ENCODE assay signal across 8 mouse cellular contexts in the genomic region with DNA sequence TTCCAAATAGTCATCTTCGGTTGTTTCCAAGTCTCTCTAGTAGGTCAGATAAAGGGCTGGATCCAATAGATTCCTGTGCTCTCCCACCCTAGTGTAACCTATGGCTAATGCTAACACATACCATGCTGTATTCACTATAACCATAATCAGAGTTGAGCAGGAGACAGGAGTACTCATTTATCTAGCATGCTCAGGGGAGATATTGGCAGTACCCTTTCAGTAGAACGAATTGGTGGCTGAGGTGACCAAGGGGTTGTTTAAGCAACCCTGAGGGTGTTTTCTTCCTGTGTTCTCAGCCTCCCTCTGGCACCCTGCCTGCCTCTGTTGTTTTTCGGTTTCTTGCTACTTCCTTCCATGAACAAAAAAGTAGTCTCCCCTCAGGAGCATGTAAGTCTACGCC. TPM values are rescaled to one million over a fixed set of nuclear protein-coding genes. Genes with fewer than 3 reads are reported as not detected.
DNase-seq lines count a peak whose midpoint lies in the region; ATAC-seq and TF ChIP-seq lines count a peak whose summit lies in the region.
"Had no signal": no experiment of that assay in that cellular context is flagged by ENCODE, and none has a peak within 500 bp of the region (broad histone marks: within the 10 kb centered on the region; RNA-seq: fewer than 3 reads in every experiment).

No protein-coding gene starts in this region.

- H3K9ac ChIP-seq in liver, embryonic 14.5 days (replicated peaks) = peak overlapping the region; percentile 77

- peak overlapping the region; percentile 56 to 57 for H3K4me3 ChIP-seq in liver, embryonic 14.5 days (ENCODE audit: insufficient read depth in 1 of 2, low read depth in 2 of 2, low read length in 2 of 2)
- H3K4me3 ChIP-seq: heart, embryonic 10.5 days had no signal

- H3K4me1 ChIP-seq in liver, embryonic 14.5 days (replicated peaks; ENCODE audit: control insufficient read depth in 2 of 2, insufficient read depth in 2 of 2, low read length in 1 of 2) = peaks cover 34 to 35% of the 10 kb centered on the region in 2 experiments

- peaks cover 29% of the 10 kb centered on the region for H3K36me3 ChIP-seq in liver, embryonic 14.5 days (replicated peaks; ENCODE audit: control insufficient read depth, insufficient read depth, low read depth)
- H3K36me3 ChIP-seq: heart, embryonic 10.5 days had no signal

- WGBS in liver, embryonic 14.5 days (ENCODE audit: insufficient replicate concordance) = 9% methylated on average over 4 of the region's 4 CpGs

- peak overlapping the region; percentile 95 for H3K27ac ChIP-seq in liver, embryonic 14.5 days
- H3K27ac ChIP-seq: heart, embryonic 10.5 days had no signal

- TF ChIP-seq EP300 in liver, embryonic 14.5 days (IDR thresholded peaks at IDR 0.05; ENCODE audit: low read depth) = peak; percentile 98

- peak overlapping the region; percentile 89 for H3K4me2 ChIP-seq in liver, embryonic 14.5 days (ENCODE audit: low read depth)

- H3K9me3 ChIP-seq in liver, embryonic 14.5 days (ENCODE audit: control insufficient read depth, low read length) = no peaks in the 10 kb centered on the region
- H3K9me3 ChIP-seq: heart, embryonic 10.5 days had no signal

- no peak for TF ChIP-seq CTCF in liver, embryonic 14.5 days (IDR thresholded peaks at IDR 0.05; ENCODE audit: low read depth)

- DNase-seq in T-cell, adult 2 months (ENCODE audit: low spot score) = peak; percentile 70
- peak; percentile 88 to 91 (median 90) for DNase-seq in liver, embryonic 14.5 days (ENCODE audit: low read depth in 3 of 3, low spot score in 3 of 3)
- peak; percentile 68 to 76 for DNase-seq in spleen, postnatal 36 days (ENCODE audit: low spot score in 2 of 2)
- no peak for DNase-seq in urinary bladder, postnatal 25 days (ENCODE audit: low spot score)
- DNase-seq in layer of hippocampus, postnatal 14 days (ENCODE audit: low spot score in 2 of 2) = no peak
- no peak for DNase-seq in ovary, adult 18-20 months (ENCODE audit: low spot score)

- H3K27me3 ChIP-seq in liver, embryonic 14.5 days (ENCODE audit: control insufficient read depth, insufficient read depth, low read length) = no peaks in the 10 kb centered on the region; the same call in 1 of the 2 replicates

- ATAC-seq in CD4-positive, CD25-positive, alpha-beta regulatory T cell, adult 4 months = peak; percentile 12
- peak; percentile 80 for ATAC-seq in liver, embryonic 14.5 days (ENCODE audit: insufficient read depth)

RNA-seq across cellular contexts. Expression of a gene that starts 4.1 kb away (rescaled TPM):
- polyA plus RNA-seq in CD4-positive, CD25-positive, alpha-beta regulatory T cell, adult 4 months (2017; shearing (Covaris generic)) = 100 to 1,000 TPM; 162 to 224 TPM
- polyA plus RNA-seq in liver, embryonic 14.5 days (2012; rRNA removed) = 18.2 and 18.6 TPM in 2 replicates
- polyA plus RNA-seq in liver, embryonic 14.5 days (2014; fragmentation: Nextera tagmentation; extraction: Ambion mirVana) = 27.0 and 27.6 TPM in 2 replicates
- 10 to 100 TPM; 17.3 to 20.1 TPM for total RNA-seq in layer of hippocampus, postnatal 14 days (2021)

Comparison
In these comparisons a context has a peak if more than half of its experiments do, and no peak if none do; other contexts are left out.
1. DNase-seq: peak in T-cell, adult 2 months (single experiment), liver, embryonic 14.5 days (3 of 3) and spleen, postnatal 36 days (2 of 2); none in urinary bladder, postnatal 25 days (single experiment), layer of hippocampus, postnatal 14 days (0 of 2) and ovary, adult 18-20 months (single experiment).
2. RNA of a gene that starts 4.1 kb away (polyA plus RNA-seq): 162 to 224 TPM in CD4-positive, CD25-positive, alpha-beta regulatory T cell, adult 4 months; 18.2 to 27.6 TPM in liver, embryonic 14.5 days; every median in the first group is over 4 times any median in the second.